Mouse (Mus musculus) common myeloid progenitor, adult 5-6 weeks (primary cell): ENCODE results near the gene Plxna1. TPM values are rescaled to one million over a fixed set of nuclear protein-coding genes. Genes with fewer than 3 reads are reported as not detected.

Source experiments
- ATAC-seq: replicated peaks from 2 replicates; pipeline ENCODE4 v1.8.0; 2016; ENCODE audit warnings: low read depth, mild to moderate bottlenecking, moderate TSS enrichment, inconsistent platforms; ENCODE audit not compliant: poor library complexity, severe bottlenecking
- total RNA-seq: library from RNA; stranded (forward); fragments of 200-1000, 187-1606 nt; gene quantifications from 2 replicates; pipeline ENCODE4 v1.2.3, GENCODE M21; 2017

The Plxna1 gene
- 1.8 and 3.2 TPM in 2 replicates for total RNA-seq

DNA sequence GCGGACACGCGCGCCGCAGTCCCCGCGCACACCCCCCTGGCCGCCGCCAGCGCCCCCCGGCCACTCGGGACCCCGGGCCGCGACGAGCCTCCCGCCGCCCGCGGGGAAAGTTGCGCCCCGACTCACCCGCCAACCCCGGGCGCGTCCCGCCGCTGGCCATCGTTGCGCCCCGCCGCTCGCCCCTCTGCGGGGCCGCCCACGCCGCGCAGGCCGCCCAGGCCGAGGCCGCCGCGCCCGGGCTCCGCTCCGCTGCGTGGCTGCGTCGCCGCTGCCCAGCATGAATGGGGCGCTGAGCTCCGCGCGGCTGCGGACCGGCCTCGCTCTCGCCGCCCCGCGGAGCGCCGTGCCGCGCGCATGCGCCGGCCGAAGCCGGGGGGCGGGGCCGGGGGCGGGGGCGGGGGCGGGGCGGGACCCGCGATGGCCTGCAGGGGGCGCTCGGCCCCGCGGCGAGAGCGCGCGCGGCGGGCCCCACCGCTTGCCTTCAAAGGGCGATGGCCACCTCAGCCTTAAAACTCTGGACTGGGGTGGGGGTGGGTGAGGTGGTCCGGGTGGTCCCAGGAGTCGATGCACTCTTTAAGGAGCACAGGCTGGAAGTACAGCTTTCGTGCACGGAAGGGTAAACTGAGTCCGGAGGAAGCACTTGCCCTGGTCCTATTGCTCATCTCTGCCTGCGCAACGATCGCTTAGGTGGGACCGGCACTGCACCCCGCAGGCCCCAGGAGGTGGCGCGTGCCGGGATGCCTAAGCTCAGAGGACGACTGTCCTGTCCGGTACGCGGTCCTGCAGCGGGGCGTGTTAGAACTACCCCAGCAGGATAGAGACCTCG, at the start of gene Plxna1:
Plxna1 (minus strand) TSS at position 340 of the 826 bp plus-strand sequence.
- ATAC-seq: peak; percentile 30

DNA sequence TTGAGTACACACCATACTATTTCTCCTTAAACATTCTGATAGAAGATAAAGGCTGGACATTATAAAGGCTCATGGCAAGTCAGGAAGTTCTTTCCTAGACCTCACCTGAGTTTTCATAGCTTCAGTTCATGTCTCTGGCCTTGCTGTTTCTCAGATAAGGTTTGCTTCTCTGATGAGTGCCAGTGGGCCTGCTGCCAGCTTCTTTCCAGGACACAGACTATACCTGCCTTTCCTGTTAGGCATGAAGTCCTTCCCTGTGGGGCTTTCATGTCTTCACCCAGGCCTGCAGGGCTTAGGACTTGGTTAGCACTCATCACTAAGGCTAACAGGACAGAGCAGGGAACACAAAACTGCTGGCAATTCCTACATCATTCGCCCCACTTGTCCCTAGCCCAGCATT, 46.6 kb upstream of the Plxna1 start:
- no peak for ATAC-seq

DNA sequence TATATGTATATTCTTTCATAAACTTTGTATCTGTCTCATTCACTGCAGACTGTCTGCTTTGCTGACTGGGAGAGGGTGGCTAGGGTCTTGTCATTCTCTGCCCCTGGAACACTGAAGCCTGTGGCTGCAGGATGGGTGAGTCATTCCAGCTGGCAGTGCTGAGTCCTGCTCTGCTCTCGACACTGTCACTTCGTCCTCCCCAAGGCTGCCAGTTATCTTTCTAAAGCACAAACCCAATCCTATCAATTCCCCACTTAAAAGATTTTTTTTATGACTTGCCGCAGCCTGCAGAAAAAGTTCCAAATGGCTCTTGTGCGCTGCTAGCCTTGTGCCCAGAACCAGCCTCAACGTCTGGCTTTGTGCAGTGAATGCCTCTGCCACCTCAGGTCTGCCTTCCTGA, 45.8 kb upstream of the Plxna1 start:
- ATAC-seq: no peak

GRCm38 (mm10) chr6:89407247-89407889, 44.9 kb upstream of the Plxna1 start:
- peak; percentile 45; the same call in 1 of the 2 replicates for ATAC-seq

GRCm38 (mm10) chr6:89404964-89405363, 42.5 kb upstream of the Plxna1 start:
- ATAC-seq: no peak

DNA sequence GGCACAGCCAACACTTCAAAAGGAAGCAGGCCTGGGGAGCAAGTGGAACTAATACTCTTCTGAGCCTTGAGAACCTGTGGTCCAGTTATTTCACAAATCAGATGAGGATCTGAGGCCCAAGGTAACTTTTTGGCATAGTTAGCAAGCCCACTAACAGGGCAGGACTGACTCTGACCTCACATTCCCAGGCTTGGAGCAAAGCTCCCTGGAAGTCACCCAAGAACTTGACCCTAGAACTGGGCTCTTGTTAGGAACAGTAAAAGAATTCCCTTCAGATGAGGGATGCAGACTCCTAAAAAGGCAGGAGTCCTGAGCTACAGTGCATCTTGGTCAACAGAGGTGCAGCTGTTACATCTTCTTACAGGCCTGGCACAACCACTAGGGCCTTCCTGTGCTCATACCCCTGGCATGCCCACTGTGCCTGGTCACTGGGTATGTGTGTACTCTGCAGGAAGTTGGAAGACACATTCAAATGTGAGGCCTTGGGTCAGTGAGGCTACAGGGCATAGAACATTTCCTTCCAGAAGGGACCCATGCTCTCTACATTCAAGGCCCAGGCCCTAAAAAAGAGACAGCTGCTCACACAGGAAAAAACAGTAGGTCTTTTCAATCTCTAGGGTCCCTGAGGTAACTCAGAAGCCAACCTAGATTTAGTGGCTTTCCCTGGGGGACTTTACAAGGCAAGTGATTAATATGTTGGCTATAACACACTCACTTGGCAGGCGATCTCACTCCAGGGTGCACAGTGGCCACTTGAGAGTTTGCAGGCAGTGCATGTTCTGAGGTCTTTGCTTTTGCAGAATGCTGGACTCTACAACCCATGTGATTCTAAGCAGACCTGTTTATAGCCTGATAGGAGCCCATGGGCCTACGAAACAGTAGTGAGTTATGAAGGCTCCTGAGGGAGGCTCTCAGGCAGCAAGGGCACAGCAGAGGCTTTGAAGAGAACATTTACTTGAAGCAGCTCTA, 41.1 kb upstream of the Plxna1 start:
- no peak for ATAC-seq

DNA sequence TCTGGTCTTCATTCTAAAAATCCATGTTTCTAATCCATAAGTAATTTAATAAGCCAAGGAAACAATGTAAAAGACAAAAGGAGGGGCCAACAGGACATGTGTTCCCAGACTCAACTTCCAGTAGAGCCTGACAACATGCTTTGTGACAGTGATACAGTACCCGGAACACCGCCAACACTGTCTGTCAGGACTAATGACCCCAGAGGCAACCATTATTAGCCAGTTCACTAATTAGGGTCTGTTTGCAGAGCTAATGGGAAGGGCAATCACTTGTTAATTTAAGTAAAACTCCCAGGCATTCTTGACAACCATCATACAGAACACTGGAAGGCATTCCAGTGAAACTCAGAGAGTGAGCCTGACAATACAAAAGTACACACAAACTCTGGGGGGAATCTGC, 40.0 kb upstream of the Plxna1 start:
- ATAC-seq: no peak

GRCm38 (mm10) chr6:89399564-89399963, 37.1 kb upstream of the Plxna1 start:
- no peak for ATAC-seq

DNA sequence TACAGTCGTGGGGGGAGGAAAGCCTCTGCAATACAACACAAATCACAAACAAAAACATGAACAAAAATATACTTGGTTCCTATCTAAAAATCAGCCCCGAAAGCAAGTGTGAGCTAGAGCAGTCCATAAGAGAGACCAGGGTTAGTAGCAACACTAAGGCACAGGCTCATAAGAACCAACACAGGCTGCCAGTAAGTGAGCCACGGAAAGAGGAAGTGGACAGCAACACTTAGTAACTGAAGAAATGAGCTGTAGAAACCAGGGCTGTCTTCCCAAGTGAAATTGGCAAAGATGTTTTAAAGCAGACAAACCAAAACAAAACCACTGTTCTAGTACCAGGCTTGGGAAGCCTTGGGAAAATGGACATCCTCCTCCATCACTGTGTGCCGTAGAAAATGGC, 35.5 kb upstream of the Plxna1 start:
- ATAC-seq: peak; percentile 95

DNA sequence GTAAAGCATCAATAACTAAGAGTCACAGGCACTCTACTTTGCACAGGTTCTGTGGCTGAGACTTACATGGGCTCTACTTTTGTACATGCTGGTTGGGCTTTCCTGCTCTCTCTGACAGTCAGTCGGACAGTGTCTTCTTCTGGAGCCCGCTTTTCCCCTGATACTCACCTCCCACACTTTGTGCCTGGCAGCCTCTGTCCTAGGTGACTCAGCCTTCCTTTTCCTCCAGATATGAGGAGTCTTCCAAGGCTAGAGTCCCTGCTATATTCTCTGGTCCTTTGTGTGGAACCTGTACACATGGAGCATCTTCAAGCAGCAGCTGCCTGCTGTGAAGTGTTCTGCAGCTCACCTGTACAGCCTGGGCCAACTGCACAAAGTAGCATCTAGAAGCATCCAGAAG, 31.4 kb upstream of the Plxna1 start:
- no peak for ATAC-seq

GRCm38 (mm10) chr6:89392213-89392612, 29.8 kb upstream of the Plxna1 start:
- ATAC-seq: no peak

DNA sequence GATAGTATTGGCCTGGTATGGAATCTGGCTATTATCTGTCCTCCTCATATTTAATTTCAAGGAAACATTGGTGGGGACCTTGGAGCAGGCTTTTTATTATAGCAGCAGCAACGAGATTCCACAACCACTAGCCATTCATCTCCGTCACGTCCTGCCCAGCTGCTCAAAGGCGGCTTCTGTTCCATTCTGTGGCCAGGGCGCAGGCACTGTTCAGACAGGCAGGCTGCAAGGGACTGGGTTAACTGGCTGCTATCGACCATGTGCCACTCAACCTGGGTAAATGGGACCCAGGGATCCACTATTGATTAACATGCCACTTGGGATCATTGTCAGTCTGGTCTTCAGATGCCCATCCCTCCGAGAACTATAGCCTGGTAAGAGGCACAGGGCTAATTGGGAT, 27.4 kb upstream of the Plxna1 start:
- ATAC-seq: no peak

DNA sequence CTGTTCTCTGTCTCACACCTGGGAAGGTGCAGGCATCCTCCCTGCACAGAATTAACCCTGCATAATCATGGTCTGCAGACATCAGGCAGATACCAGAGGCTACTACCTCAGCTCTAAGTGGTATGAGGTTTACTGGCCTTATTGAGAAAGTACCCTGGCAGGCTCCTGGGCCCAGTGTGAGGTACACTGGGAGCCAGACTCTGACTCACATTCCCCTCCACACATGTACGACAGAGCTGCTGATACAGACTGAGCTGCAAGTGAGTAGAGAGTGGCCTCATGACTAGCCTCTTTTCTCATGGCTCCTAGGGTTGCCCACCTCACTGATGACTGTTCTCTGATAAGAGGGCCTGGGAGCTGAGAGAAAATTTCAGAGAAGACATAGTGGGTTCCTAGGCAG, 24.5 kb upstream of the Plxna1 start:
- no peak for ATAC-seq

GRCm38 (mm10) chr6:89384699-89385098, 22.3 kb upstream of the Plxna1 start:
- no peak for ATAC-seq

- no peak for ATAC-seq
Observed at GRCm38 (mm10) chr6:89381851-89382250, 19.4 kb upstream of the Plxna1 start.

- ATAC-seq: no peak
Observed at GRCm38 (mm10) chr6:89381172-89381571, 18.8 kb upstream of the Plxna1 start.

GRCm38 (mm10) chr6:89380751-89381150, 18.3 kb upstream of the Plxna1 start:
- ATAC-seq: no peak

GRCm38 (mm10) chr6:89378264-89378663, 15.8 kb upstream of the Plxna1 start:
- no peak for ATAC-seq

- no peak for ATAC-seq
Observed at GRCm38 (mm10) chr6:89368812-89369211, 6.4 kb upstream of the Plxna1 start.

DNA sequence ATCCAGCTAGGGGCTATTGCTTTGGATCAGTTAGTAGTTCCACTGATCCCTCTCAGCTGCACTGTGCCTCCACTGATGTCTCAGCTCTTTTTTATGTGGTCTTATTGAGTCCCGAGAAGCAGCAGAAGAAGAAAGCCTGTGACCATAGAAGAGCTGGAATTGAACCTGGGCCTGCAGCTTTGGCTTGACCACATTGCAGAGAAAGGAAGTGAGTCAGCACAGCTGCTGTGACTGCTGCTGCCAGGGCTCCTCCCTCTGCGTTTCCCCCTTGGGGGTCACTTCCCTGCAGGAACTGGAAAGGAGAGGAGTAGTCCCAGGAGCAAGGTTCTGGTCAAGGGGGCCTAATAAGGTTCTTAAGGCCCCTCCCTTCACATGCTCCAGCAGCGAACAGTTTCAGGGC, 1.9 kb upstream of the Plxna1 start:
- ATAC-seq: peak; percentile 63

DNA sequence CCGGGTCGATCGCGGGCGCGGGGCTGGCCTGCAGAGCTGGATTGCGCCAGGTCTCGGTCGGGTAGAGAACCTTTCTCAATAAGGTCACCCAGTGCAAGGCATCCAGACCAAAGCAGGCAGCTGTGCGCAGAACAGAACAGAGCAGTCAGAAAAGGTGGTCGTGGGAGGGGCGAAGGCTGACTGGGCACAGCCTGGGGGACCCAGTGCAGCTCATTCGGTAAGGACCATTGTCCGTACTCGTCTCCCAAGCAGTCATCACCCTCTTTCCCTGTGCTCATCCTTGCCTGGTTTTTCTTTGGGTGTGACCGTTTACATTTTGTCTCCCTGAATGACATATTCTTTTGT, 659 bp upstream of the Plxna1 start:
- ATAC-seq: no peak; the same call in 1 of the 2 replicates
